Mouse (Mus musculus) CH12.LX (cell line): ENCODE measurements at regions not wholly inside any gene's neighbourhood (a gene's known extent, or its start where the extent isn't known, plus 50 kb on each side); places are given as distances from the start of the nearest gene placed in this dataset.

Experiments
- DNase-seq: peaks from one replicate; pipeline ENCODE4 v3.0.0-alpha.2; 2013; ENCODE audit errors: extremely low read depth
- H3K27ac ChIP-seq: 2 replicates; pipeline ENCODE4 v1.5.1; 2012; ENCODE audit warnings: low read depth, mild to moderate bottlenecking, control low read depth, moderate library complexity; ENCODE audit not compliant: insufficient read depth
- H3K27me3 ChIP-seq: replicated peaks from 2 replicates; pipeline ENCODE3; 2012; ENCODE audit warnings: inconsistent platforms
- H3K36me3 ChIP-seq, 2 experiments: replicated peaks in 1 of 2; 2 replicates each; pipeline versions ENCODE3 to v1.6.1; 2012; ENCODE audit warnings: inconsistent platforms in 1 of 2, low read length in 1 of 2, mild to moderate bottlenecking in 1 of 2, mixed read lengths in 1 of 2, moderate library complexity in 1 of 2; ENCODE audit not compliant: control insufficient read depth in 1 of 2, insufficient read depth in 1 of 2
- H3K4me1 ChIP-seq, 2 experiments: 2 replicates each; pipeline ENCODE4 v1.6.1; 2012; ENCODE audit warnings: inconsistent platforms in 1 of 2, moderate library complexity in 1 of 2; ENCODE audit not compliant: insufficient read depth in 2 of 2, control insufficient read depth in 1 of 2
- H3K4me2 ChIP-seq: 2 replicates; pipeline ENCODE4 v1.6.1; 2012; ENCODE audit warnings: low read depth, mild to moderate bottlenecking, control low read depth; ENCODE audit not compliant: poor library complexity, insufficient read depth, severe bottlenecking
- H3K4me3 ChIP-seq, 3 experiments: fragments of 150-350 bp in 1 of 3; sonication (generic) in 1 of 3; replicated peaks in 1 of 3; 2 replicates each; pipeline versions ENCODE3 to v1.5.1; 2011 to 2012; ENCODE audit warnings: low read depth in 2 of 3, low read length in 2 of 3, mild to moderate bottlenecking in 2 of 3, moderate library complexity in 2 of 3, control low read depth in 1 of 3, improper control_type of control experiment in 1 of 3, inconsistent platforms in 1 of 3, mixed read lengths in 1 of 3; ENCODE audit not compliant: poor library complexity in 1 of 3
- H3K79me2 ChIP-seq: replicated peaks from 2 replicates; pipeline ENCODE4 v1.6.1; 2012; ENCODE audit warnings: mild to moderate bottlenecking, moderate library complexity; ENCODE audit not compliant: control insufficient read depth, poor library complexity, insufficient read depth, severe bottlenecking; ENCODE audit errors: extremely low read depth
- H3K9ac ChIP-seq: 2 replicates; pipeline ENCODE4 v1.6.1; 2012; ENCODE audit warnings: low read depth, mild to moderate bottlenecking, control low read depth, moderate library complexity; ENCODE audit not compliant: insufficient read depth
- H3K9me3 ChIP-seq: replicated peaks from 2 replicates; pipeline ENCODE3; 2012; ENCODE audit warnings: low read length, inconsistent platforms, mixed read lengths
- BHLHE40 ChIP-seq: IDR thresholded peaks from 2 replicates; pipeline ENCODE4 v1.6.1; 2011; ENCODE audit warnings: mild to moderate bottlenecking, low read depth, low read length, improper control_type of control experiment
- CHD2 ChIP-seq: IDR thresholded peaks from 2 replicates; pipeline ENCODE4 v1.6.1; 2011; ENCODE audit warnings: low read length, improper control_type of control experiment
- E2F4 ChIP-seq: IDR thresholded peaks from 2 replicates; pipeline ENCODE4 v1.6.1; 2011; ENCODE audit warnings: low read depth, low read length, improper control_type of control experiment; ENCODE audit not compliant: insufficient replicate concordance
- EP300 ChIP-seq: IDR thresholded peaks from 2 replicates; pipeline ENCODE4 v1.6.1; 2011; ENCODE audit warnings: low read length, improper control_type of control experiment
- GABPA ChIP-seq: IDR thresholded peaks from 2 replicates; pipeline ENCODE4 v1.6.1; 2012; ENCODE audit warnings: low read depth, low read length, improper control_type of control experiment, inconsistent platforms; ENCODE audit not compliant: insufficient replicate concordance
- HCFC1 ChIP-seq: IDR thresholded peaks from 2 replicates; pipeline ENCODE4 v1.6.1; 2012; ENCODE audit warnings: low read depth, mild to moderate bottlenecking, inconsistent platforms, low read length, improper control_type of control experiment
- KAT2A ChIP-seq: IDR thresholded peaks from 2 replicates; pipeline ENCODE4 v1.6.1; 2012; ENCODE audit warnings: low read length, improper control_type of control experiment, inconsistent platforms; ENCODE audit not compliant: insufficient replicate concordance
- MAX ChIP-seq: IDR thresholded peaks from 2 replicates; pipeline ENCODE4 v1.6.1; 2011; ENCODE audit warnings: low read length, improper control_type of control experiment
- MAZ ChIP-seq: IDR thresholded peaks from 2 replicates; pipeline ENCODE4 v1.6.1; 2012; ENCODE audit warnings: low read depth, mild to moderate bottlenecking, inconsistent platforms, low read length, improper control_type of control experiment, moderate library complexity
- MYC ChIP-seq: IDR thresholded peaks from 2 replicates; pipeline ENCODE4 v1.6.1; 2011; ENCODE audit warnings: low read depth, mild to moderate bottlenecking, improper control_type of control experiment, low read length
- NELFE ChIP-seq: IDR thresholded peaks from 2 replicates; pipeline ENCODE4 v1.6.1; 2011; ENCODE audit warnings: low read depth, low read length, improper control_type of control experiment
- NRF1 ChIP-seq: IDR thresholded peaks from 2 replicates; pipeline ENCODE4 v1.6.1; 2014; ENCODE audit warnings: low read depth, mild to moderate bottlenecking, inconsistent platforms, low read length, improper control_type of control experiment, moderate library complexity
- POLR2AphosphoS2 ChIP-seq: IDR thresholded peaks from 2 replicates; pipeline ENCODE4 v1.6.1; 2011; ENCODE audit warnings: low read depth, low read length, improper control_type of control experiment
- RCOR1 ChIP-seq: conservative IDR thresholded peaks from 2 replicates; pipeline ENCODE4 v1.6.1; 2012; ENCODE audit warnings: low read depth, mild to moderate bottlenecking, inconsistent platforms, low read length, improper control_type of control experiment
- USF2 ChIP-seq: conservative IDR thresholded peaks from 2 replicates; pipeline ENCODE4 v1.6.1; 2011; ENCODE audit warnings: low read depth, low read length, improper control_type of control experiment
- ZC3H11A ChIP-seq: IDR thresholded peaks from 2 replicates; pipeline ENCODE4 v1.6.1; 2012; ENCODE audit warnings: low read depth, mild to moderate bottlenecking, inconsistent platforms, low read length, improper control_type of control experiment
- ZNF384 ChIP-seq: IDR thresholded peaks from 2 replicates; pipeline ENCODE4 v1.6.1; 2012; ENCODE audit warnings: low read depth, low read length, improper control_type of control experiment, inconsistent platforms
- dilution Hi-C: fragments of 300-500 bp; cut with MboI; formaldehyde crosslinking; loops from 2 replicates; pipeline ENCODE4 v1.14.3; 2020; ENCODE audit warnings: low sequenced_read_pairs; ENCODE audit not compliant: extremely low pct_unique_long_range_greater_than_20kb, extremely low pct_ligation_motif_present
- in situ Hi-C: fragments of 300-500 bp; cut with MboI; formaldehyde crosslinking; loops from 3 replicates; pipeline ENCODE4 v1.14.3; 2019; ENCODE audit warnings: low sequenced_read_pairs, low pct_ligation_motif_present, low pct_unique_long_range_greater_than_20kb, mixed read lengths

GRCm38 (mm10) chr10:66930563-66930962 is 165.4 kb upstream of the Jmjd1c start:
- DNase-seq: no peak

DNA sequence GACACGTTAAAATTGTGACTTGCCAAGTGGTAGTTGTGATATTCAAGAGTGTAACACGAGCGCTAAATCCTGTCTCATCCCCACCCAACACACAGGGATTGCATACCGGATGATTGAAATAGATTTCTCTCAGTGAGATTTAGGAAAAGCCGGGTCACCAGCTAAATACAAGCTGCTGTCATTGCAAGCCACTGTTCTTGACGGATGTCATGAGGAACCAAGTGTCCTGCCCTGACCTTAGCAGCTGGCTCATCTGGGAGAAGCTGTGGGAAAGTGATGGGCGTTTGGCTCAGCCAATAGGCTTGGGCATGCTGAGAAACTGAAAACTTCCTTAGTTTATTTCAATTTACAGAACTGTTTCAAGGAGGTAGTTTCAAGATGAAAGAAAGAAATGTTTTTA is 164.4 kb upstream of the Jmjd1c start:
- Histone ChIP-seq H3K4me3 (no peak overlapping the region), H3K36me3 (no peaks in the 10 kb centered on the region), H3K27ac (no peak overlapping the region), H3K9me3 (no peaks in the 10 kb centered on the region), H3K9ac (no peak overlapping the region), H3K79me2 (no peaks in the 10 kb centered on the region), H3K27me3 (no peaks in the 10 kb centered on the region), H3K4me1 (peaks cover 8 to 50% of the 10 kb centered on the region in 2 experiments), H3K4me2 (no peak overlapping the region)
- TF ChIP-seq KAT2A (no peak), BHLHE40 (no peak), CHD2 (no peak), ZNF384 (no peak), MYC (no peak), NELFE (no peak), NRF1 (no peak), RCOR1 (no peak), MAZ (no peak), E2F4 (no peak), USF2 (no peak), ZC3H11A (no peak), POLR2AphosphoS2 (no peak), MAX (no peak)
- in situ Hi-C loops (no loop called here), dilution Hi-C loops (no loop called here)
- DNase-seq: no peak

More at GRCm38 (mm10) chr10:66930563-66930962, 165.4 kb upstream of the Jmjd1c start:
- dilution Hi-C loops: no loop called here
- Histone ChIP-seq H3K9me3 (no peaks in the 10 kb centered on the region), H3K27me3 (no peaks in the 10 kb centered on the region), H3K4me2 (no peak overlapping the region), H3K4me1 (peaks cover 4 to 42% of the 10 kb centered on the region in 2 experiments; a peak in 3 of 4 replicates), H3K9ac (no peak overlapping the region), H3K4me3 (no peak overlapping the region), H3K79me2 (no peaks in the 10 kb centered on the region), H3K36me3 (no peaks in the 10 kb centered on the region), H3K27ac (peak overlapping the region; percentile 18; the same call in 1 of the 2 replicates)
- in situ Hi-C loops: no loop called here
- TF ChIP-seq EP300 (no peak), GABPA (no peak), CHD2 (0 out of 2 replicates have a peak, but pooled peaks have one; percentile 9), E2F4 (no peak), MAX (no peak), HCFC1 (no peak)
